Mouse (Mus musculus): ENCODE measurements at regions not wholly inside any gene's neighbourhood (a gene's known extent, or its start where the extent isn't known, plus 50 kb on each side); places are given as distances from the start of the nearest gene placed in this dataset.

DNA sequence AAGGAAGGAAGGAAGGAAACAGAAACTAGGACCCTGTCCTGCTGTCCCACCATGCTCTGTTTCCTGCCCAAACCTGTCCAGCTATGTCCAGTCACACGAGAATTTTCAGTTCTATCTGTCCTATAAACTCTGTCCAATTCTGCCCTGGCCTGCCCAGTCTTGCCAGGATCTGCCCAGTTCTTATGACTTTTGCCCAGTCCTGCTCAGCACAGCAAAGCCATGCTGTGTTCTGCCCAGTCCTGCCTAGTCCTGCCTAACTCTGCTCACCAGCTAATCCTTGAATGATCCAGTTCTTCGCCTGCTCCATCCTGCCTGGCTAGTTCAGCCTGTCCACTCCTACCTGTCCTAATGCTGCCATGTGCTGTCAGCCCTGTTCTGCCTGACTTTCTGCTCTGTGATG, 57.3 kb upstream of the Alk start:
- no peak for TF ChIP-seq POLR2A (IDR thresholded peaks at IDR 0.05; ENCODE audit: low read depth, low read length)
- TF ChIP-seq CTCF (IDR thresholded peaks at IDR 0.05; ENCODE audit: extremely low read depth, insufficient read length, insufficient replicate concordance, low read depth, low read length), result no peak
- H3K36me3 ChIP-seq (ENCODE audit: control insufficient read depth, insufficient read depth, low read length), result no peaks in the 10 kb centered on the region
- no peak overlapping the region for H3K27ac ChIP-seq (ENCODE audit: insufficient read depth, low read depth, low read length)
- H3K4me1 ChIP-seq (ENCODE audit: control insufficient read depth, insufficient read depth, insufficient read length, low read length), result no peaks in the 10 kb centered on the region
- H3K4me3 ChIP-seq (ENCODE audit: low read depth, low read length), result no peak overlapping the region
- H3K27me3 ChIP-seq (ENCODE audit: control insufficient read depth, insufficient read depth, low read length), result no peaks in the 10 kb centered on the region
- WGBS, result 62% methylated on average over 2 of the region's 2 CpGs

DNA sequence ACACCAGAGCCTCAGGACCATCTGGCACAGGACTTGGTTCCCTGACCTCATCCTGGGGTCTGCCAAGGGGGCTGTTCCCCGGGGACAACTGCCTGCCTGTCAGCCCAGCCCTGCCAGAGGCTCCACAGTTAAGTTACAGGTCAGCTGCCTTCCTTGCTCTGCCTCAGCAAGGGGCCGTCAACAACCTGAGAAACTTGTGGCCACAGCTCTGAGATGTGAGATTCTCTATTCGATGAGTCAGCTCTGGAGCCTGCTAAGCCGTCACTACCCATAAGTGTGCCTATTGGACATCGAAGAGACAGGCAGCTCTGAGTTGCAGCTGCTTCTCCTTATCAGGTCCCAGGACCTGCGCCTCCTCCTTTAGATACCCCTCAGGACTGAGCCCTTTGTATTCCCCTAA, 54.3 kb upstream of the Alk start:
- Histone ChIP-seq H3K4me1 (ENCODE audit: control insufficient read depth, insufficient read depth, insufficient read length, low read length) (no peaks in the 10 kb centered on the region), H3K36me3 (ENCODE audit: control insufficient read depth, insufficient read depth, low read length) (no peaks in the 10 kb centered on the region), H3K4me3 (ENCODE audit: low read depth, low read length) (no peak overlapping the region), H3K27me3 (ENCODE audit: control insufficient read depth, insufficient read depth, low read length) (no peaks in the 10 kb centered on the region), H3K27ac (ENCODE audit: insufficient read depth, low read depth, low read length) (no peak overlapping the region)
- 33% methylated on average over 6 of the region's 6 CpGs for WGBS
- no peak for TF ChIP-seq CTCF (IDR thresholded peaks at IDR 0.05; ENCODE audit: extremely low read depth, insufficient read length, insufficient replicate concordance, low read depth, low read length)

DNA sequence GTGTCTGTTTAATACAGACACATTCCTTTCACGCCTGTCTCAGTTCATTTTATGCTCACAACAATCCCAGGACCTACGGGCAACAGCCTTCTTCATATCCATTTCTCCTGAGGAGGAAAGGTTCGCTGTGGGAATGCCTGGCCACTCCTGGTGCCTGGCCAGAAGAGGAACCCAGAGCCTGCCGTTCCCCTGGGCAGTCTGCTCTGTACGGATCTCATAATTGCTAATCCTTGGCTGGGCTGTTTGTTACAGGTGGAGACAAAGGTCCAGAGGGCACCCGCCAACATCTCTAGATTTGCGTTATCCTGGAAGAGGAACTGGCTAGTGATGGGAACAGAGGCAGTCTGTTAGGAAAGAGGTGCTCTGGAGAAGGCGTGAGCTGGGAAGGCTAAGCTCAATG, 53.4 kb upstream of the Alk start:
- H3K27me3 ChIP-seq (ENCODE audit: control insufficient read depth, insufficient read depth, low read length), result no peaks in the 10 kb centered on the region
- no peak overlapping the region for H3K27ac ChIP-seq (ENCODE audit: insufficient read depth, low read depth, low read length)
- TF ChIP-seq CTCF (IDR thresholded peaks at IDR 0.05; ENCODE audit: extremely low read depth, insufficient read length, insufficient replicate concordance, low read depth, low read length), result no peak
- no peak for TF ChIP-seq POLR2A (IDR thresholded peaks at IDR 0.05; ENCODE audit: low read depth, low read length)
- H3K36me3 ChIP-seq (ENCODE audit: control insufficient read depth, insufficient read depth, low read length), result no peaks in the 10 kb centered on the region
- H3K4me3 ChIP-seq (ENCODE audit: low read depth, low read length), result no peak overlapping the region
- 65% methylated on average over 8 of the region's 8 CpGs for WGBS
- H3K4me1 ChIP-seq (ENCODE audit: control insufficient read depth, insufficient read depth, insufficient read length, low read length), result no peaks in the 10 kb centered on the region

Measured in small intestine, adult 2 months (tissue).